Mouse (Mus musculus) kidney, postnatal 0 days (tissue): ENCODE measurements around the gene Cfap73. TPM values are rescaled to one million over a fixed set of nuclear protein-coding genes. Genes with fewer than 3 reads are reported as not detected.

Source experiments
- ATAC-seq: fragments of 200-750 bp; cut with Nextera tagmentation; replicated peaks from 2 replicates; pipeline ENCODE4 v1.8.0; 2017; ENCODE audit warnings: low read depth, moderate number of reproducible peaks, moderate TSS enrichment, moderate library complexity; ENCODE audit not compliant: low FRiP score
- DNase-seq: peaks from one replicate; pipeline ENCODE4 v3.0.0-alpha.2; 2016; ENCODE audit warnings: low spot score
- H3K27ac ChIP-seq: fragments of 300-500 bp; sonication (generic); 2 replicates; pipeline ENCODE4 v1.5.1; 2014; ENCODE audit warnings: mild to moderate bottlenecking
- H3K27me3 ChIP-seq: fragments of 300-500 bp; sonication (generic); 2 replicates; pipeline ENCODE4 v1.6.1; 2014; ENCODE audit warnings: low read length, mixed read lengths; ENCODE audit not compliant: insufficient read depth
- H3K36me3 ChIP-seq: fragments of 300-500 bp; sonication (generic); 2 replicates; pipeline ENCODE4 v1.6.1; 2014; ENCODE audit warnings: low read length, mixed read lengths; ENCODE audit not compliant: insufficient read depth
- H3K4me1 ChIP-seq: fragments of 300-500 bp; sonication (generic); replicated peaks from 2 replicates; pipeline ENCODE4 v1.6.1; 2014; ENCODE audit warnings: antibody characterized with exemption, low read length, mixed read lengths; ENCODE audit not compliant: insufficient read depth
- H3K4me2 ChIP-seq: fragments of 300-500 bp; sonication (generic); 2 replicates; pipeline ENCODE4 v1.6.1; 2014; ENCODE audit warnings: mild to moderate bottlenecking, low read length, moderate library complexity, mixed read lengths
- H3K4me3 ChIP-seq: fragments of 300-500 bp; sonication (generic); replicated peaks from 2 replicates; pipeline ENCODE4 v1.5.1; 2014; ENCODE audit warnings: low read depth, low read length
- H3K9ac ChIP-seq: fragments of 300-500 bp; sonication (generic); 2 replicates; pipeline ENCODE4 v1.6.1; 2014; ENCODE audit warnings: low read depth, low read length
- H3K9me3 ChIP-seq: fragments of 300-500 bp; sonication (generic); replicated peaks from 2 replicates; pipeline ENCODE4 v1.6.1; 2016; ENCODE audit warnings: low read length, inconsistent platforms, mixed read lengths
- CTCF ChIP-seq: IDR thresholded peaks from 2 replicates; pipeline ENCODE4 v1.5.1; 2016; ENCODE audit warnings: antibody characterized with exemption, low read depth, mild to moderate bottlenecking, moderate library complexity
- WGBS: fragments of 180-500 bp; shearing (Covaris S2); extraction: QIAGEN DNeasy Blood & Tissue Kit; methylation state at CpG from one replicate; pipeline ENCODE4 v1.1.7; 2014; 5-methylcytosine and 5-hydroxymethylcytosine counted together
- polyA plus RNA-seq: library from polyadenylated mRNA; unstranded; fragments of >200 nt; fragmentation: Nextera tagmentation; extraction: Ambion mirVana; gene quantifications from 2 replicates; pipeline ENCODE4 v1.2.1, GENCODE M21; 2015

Gene Cfap73
- polyA plus RNA-seq, 1 experiment from 2014 or later = not detected

- ATAC-seq = peak; percentile 62
- H3K4me2 ChIP-seq = peak overlapping the region; percentile 38
- H3K36me3 ChIP-seq = peaks cover 15% of the 10 kb centered on the region; the same call in 1 of the 2 replicates
- TF ChIP-seq CTCF = no peak
- 4% methylated on average over 26 of the region's 26 CpGs for WGBS
- peak overlapping the region; percentile 95 for H3K27ac ChIP-seq
- H3K4me1 ChIP-seq = peaks cover 34% of the 10 kb centered on the region
- peak overlapping the region; percentile 20; the same call in 1 of the 2 replicates for H3K9ac ChIP-seq
- DNase-seq = peak; percentile 98
- no peaks in the 10 kb centered on the region for H3K27me3 ChIP-seq
- H3K9me3 ChIP-seq = no peaks in the 10 kb centered on the region
- H3K4me3 ChIP-seq = no peak overlapping the region
Measured at GRCm38 (mm10) chr5:120579211-120579897, 54.7 kb downstream of the Cfap73 start.

GRCm38 (mm10) chr5:120578504-120579081 lies 55.4 kb downstream of the Cfap73 start:
- Histone ChIP-seq H3K9me3 (no peaks in the 10 kb centered on the region), H3K4me3 (no peak overlapping the region), H3K27ac (peak overlapping the region; percentile 95), H3K27me3 (no peaks in the 10 kb centered on the region), H3K4me2 (peak overlapping the region; percentile 38), H3K4me1 (peaks cover 34% of the 10 kb centered on the region), H3K9ac (no peak overlapping the region), H3K36me3 (peaks cover 8% of the 10 kb centered on the region; the same call in 1 of the 2 replicates)
- 10% methylated on average over 12 of the region's 12 CpGs for WGBS
- no peak for TF ChIP-seq CTCF
- peak; percentile 42 for ATAC-seq
- DNase-seq = peak; percentile 95

Other genes with a start within 250 kb of the Cfap73 start
- gene Lhx5, start 202.5 kb downstream of the Cfap73 start, polyA plus RNA-seq = not detected in 2 replicates
- gene Sdsl, start 161.4 kb downstream of the Cfap73 start, polyA plus RNA-seq = 12.0 and 13.3 TPM in 2 replicates
- gene Sds, start 157.7 kb downstream of the Cfap73 start, polyA plus RNA-seq = not detected in 2 replicates
- gene Plbd2, start 130.6 kb downstream of the Cfap73 start, polyA plus RNA-seq = 73.7 and 78.2 TPM in 2 replicates
- 9.5 and 9.8 TPM in 2 replicates for gene Slc8b1, start 123.1 kb downstream of the Cfap73 start, polyA plus RNA-seq
- gene Tpcn1, start 45.6 kb downstream of the Cfap73 start, polyA plus RNA-seq = 34.6 and 35.4 TPM in 2 replicates
- gene Iqcd, start 45.2 kb downstream of the Cfap73 start, polyA plus RNA-seq = 1.1 and 1.4 TPM in 2 replicates
- gene Rita1, start 21.6 kb downstream of the Cfap73 start, polyA plus RNA-seq = 14.3 and 16.3 TPM in 2 replicates
- 34.8 and 38.6 TPM in 2 replicates for gene Ddx54, start 21.5 kb downstream of the Cfap73 start, polyA plus RNA-seq
- 0.36 and 0.39 TPM in 2 replicates for gene Rasal1, start 14.6 kb upstream of the Cfap73 start, polyA plus RNA-seq
- gene Dtx1, start 77.7 kb upstream of the Cfap73 start, polyA plus RNA-seq = 3.6 and 5.5 TPM in 2 replicates
- gene Oas2, start 115.6 kb upstream of the Cfap73 start, polyA plus RNA-seq = 0.64 and 0.87 TPM in 2 replicates
- gene Oas3, start 143.4 kb upstream of the Cfap73 start, polyA plus RNA-seq = 0.13 and 0.21 TPM in 2 replicates
- not detected in 2 replicates for gene Oas1e, start 161.3 kb upstream of the Cfap73 start, polyA plus RNA-seq
- gene Oas1c, start 178.3 kb upstream of the Cfap73 start, polyA plus RNA-seq = 1.1 and 1.2 TPM in 2 replicates
- gene Oas1f, start 213.1 kb upstream of the Cfap73 start, polyA plus RNA-seq = 0.12 and 0.27 TPM in 2 replicates
- 0.07 TPM in 1 of 2 replicates, not detected in the other for gene Oas1h, start 227.2 kb upstream of the Cfap73 start, polyA plus RNA-seq